Mouse (Mus musculus): ENCODE results near the gene Xpr1.

DNA sequence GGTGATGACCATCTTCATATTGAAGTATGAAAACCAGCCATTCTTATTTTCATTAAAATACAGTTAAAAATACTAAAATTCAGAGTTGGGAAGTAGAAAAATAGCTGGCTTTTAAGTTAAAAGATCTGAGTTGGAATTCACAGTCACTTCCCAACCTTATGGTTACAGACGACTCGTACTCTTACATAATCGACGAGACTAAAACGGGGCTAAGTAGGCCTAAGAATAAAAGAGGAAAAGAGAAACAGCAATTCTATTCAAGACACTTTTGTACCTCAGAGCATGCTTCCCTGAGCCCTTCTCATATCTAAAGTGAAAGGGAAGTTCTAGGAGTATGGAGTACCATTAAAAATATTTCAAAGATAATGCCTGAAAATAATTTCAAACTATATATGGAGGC lies 119.6 kb downstream of the Xpr1 start:
- TF ChIP-seq CTCF (IDR thresholded peaks at IDR 0.05; ENCODE audit: control insufficient read depth, insufficient read depth, insufficient read length): no peak
- TF ChIP-seq USF1 (IDR thresholded peaks at IDR 0.05; ENCODE audit: low read depth): no peak
- TF ChIP-seq MAX (IDR thresholded peaks at IDR 0.05): no peak
- TF ChIP-seq FOSL1 (IDR thresholded peaks at IDR 0.05; ENCODE audit: insufficient read depth, low read length, poor library complexity, severe bottlenecking): no peak
- no peak for TF ChIP-seq CEBPB (IDR thresholded peaks at IDR 0.05; ENCODE audit: low read depth)

Measured in C2C12 (cell line).